Mouse (Mus musculus): ENCODE results near the gene Ovol1. TPM values are rescaled to one million over a fixed set of nuclear protein-coding genes. Genes with fewer than 3 reads are reported as not detected.

Ovol1 gene
- not detected in 2 replicates for total RNA-seq (2021)
- long read RNA-seq, result 0 reads

- no peak for DNase-seq
Observed at GRCm38 (mm10) chr19:5560457-5561041, at the start of gene Ovol1. Gene Ovol1, minus strand, starts transcription at chr19:5560646.

GRCm38 (mm10) chr19:5609547-5610404, 49.3 kb upstream of the Ovol1 start, which contains the start of gene Kat5:
Gene Kat5, minus strand, starts transcription at chr19:5610237.
- peak; percentile 91 for DNase-seq

GRCm38 (mm10) chr19:5609171-5609546, 48.7 kb upstream of the Ovol1 start:
- DNase-seq, result peak; percentile 11

GRCm38 (mm10) chr19:5608707-5609106, 48.3 kb upstream of the Ovol1 start:
- no peak for DNase-seq

- no peak for DNase-seq
Observed at GRCm38 (mm10) chr19:5607705-5608410, 47.4 kb upstream of the Ovol1 start.

- DNase-seq, result no peak
Observed at GRCm38 (mm10) chr19:5606196-5606595, 45.8 kb upstream of the Ovol1 start.

- DNase-seq, result no peak
Observed at GRCm38 (mm10) chr19:5605126-5605525, 44.7 kb upstream of the Ovol1 start.

- no peak for DNase-seq
Observed at GRCm38 (mm10) chr19:5603664-5604063, 43.2 kb upstream of the Ovol1 start.

- DNase-seq, result peak; percentile 74
Observed at GRCm38 (mm10) chr19:5601752-5602541, 41.5 kb upstream of the Ovol1 start, which contains the start of gene Rnaseh2c. Gene Rnaseh2c, plus strand, starts transcription at chr19:5601873.

- no peak for DNase-seq
Observed at GRCm38 (mm10) chr19:5599224-5599623, 38.8 kb upstream of the Ovol1 start.

- DNase-seq, result no peak
Observed at GRCm38 (mm10) chr19:5591888-5592287, 31.4 kb upstream of the Ovol1 start.

GRCm38 (mm10) chr19:5589159-5589558, 28.7 kb upstream of the Ovol1 start:
- no peak for DNase-seq

- DNase-seq, result no peak
Observed at GRCm38 (mm10) chr19:5581995-5582394, 21.5 kb upstream of the Ovol1 start.

GRCm38 (mm10) chr19:5580776-5581175, 20.3 kb upstream of the Ovol1 start:
- no peak for DNase-seq

GRCm38 (mm10) chr19:5579971-5580370, 19.5 kb upstream of the Ovol1 start:
- DNase-seq, result no peak

GRCm38 (mm10) chr19:5575336-5575735, 14.9 kb upstream of the Ovol1 start:
- no peak for DNase-seq

GRCm38 (mm10) chr19:5572331-5573125, 12.1 kb upstream of the Ovol1 start:
- peak; percentile 61 for DNase-seq

- peak; percentile 16 for DNase-seq
Observed at GRCm38 (mm10) chr19:5571831-5572230, 11.4 kb upstream of the Ovol1 start.

GRCm38 (mm10) chr19:5570353-5571246, 10.2 kb upstream of the Ovol1 start:
- DNase-seq, result no peak

GRCm38 (mm10) chr19:5569521-5569920, 9.1 kb upstream of the Ovol1 start:
- no peak for DNase-seq
